Comparison of ENCODE assay signal across 8 mouse cellular contexts in the genomic region with DNA sequence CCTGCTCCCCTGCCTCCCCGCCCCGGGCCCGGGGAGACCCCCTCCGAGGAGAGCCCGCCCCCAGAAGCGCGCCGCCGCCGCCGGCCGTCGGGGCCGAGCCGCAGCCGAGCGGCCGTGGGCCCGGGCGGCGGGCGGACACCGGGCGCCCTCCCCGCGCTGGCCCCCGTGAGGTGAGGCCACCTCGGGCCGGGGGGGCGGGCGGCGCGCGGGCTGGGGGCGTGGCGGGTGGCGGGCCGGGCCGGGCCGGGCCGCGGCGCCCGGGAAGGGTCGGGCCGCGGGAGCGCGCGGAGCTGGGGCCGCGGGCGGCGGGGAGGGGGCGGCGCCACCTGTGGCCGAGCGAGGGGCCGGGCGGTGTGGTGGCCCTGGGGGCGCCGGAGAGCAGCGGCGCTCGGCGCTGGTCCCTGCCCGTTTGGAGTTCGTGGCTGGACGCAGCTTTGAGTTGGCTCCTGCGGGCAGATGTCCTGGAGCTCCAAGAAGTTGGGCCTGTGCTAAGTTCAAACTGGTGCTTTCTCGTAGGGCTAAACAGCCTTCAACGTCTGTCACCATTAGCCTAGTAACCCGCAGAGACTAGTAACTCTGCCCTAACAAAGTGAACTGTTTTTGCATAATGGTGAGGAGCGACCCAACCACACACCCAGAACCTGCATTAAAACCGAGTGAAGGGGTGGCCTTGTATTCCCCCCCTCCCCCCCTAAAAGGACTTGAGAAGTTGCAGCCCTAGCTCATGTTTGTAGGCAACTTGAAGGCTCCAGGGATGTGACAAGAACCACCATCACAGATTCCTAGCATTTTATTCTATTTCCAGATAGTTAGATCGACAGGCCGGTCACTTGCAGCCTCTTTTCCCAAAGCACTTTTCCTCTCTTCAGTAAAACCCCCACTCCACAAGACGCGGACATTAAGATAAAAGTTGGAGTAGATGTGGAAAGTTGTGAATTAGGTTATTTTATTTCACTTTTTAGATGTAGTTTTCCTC. TPM values are rescaled to one million over a fixed set of nuclear protein-coding genes. Genes with fewer than 3 reads are reported as not detected.
DNase-seq lines count a peak whose midpoint lies in the region; ATAC-seq and TF ChIP-seq lines count a peak whose summit lies in the region.

No protein-coding gene starts in this region.

- TF ChIP-seq EP300 in liver, postnatal 0 days (IDR thresholded peaks at IDR 0.05; ENCODE audit: low read depth) = no peak

- peak; percentile 89 for ATAC-seq in heart, embryonic 15.5 days (replicated peaks; ENCODE audit: insufficient number of reproducible peaks, insufficient read depth, low FRiP score, low read depth)
- peak; percentile 73 for ATAC-seq in liver, postnatal 0 days
- peak; percentile 70 for ATAC-seq in neural tube, embryonic 13.5 days (ENCODE audit: low read depth)

- no peak for TF ChIP-seq POLR2A in bone marrow macrophage, adult 2 months (IDR thresholded peaks at IDR 0.05; ENCODE audit: borderline replicate concordance, low read depth, low read length)
- peak; percentile 68 for TF ChIP-seq POLR2A in embryonic fibroblast, embryonic 13.5 days (IDR thresholded peaks at IDR 0.05; ENCODE audit: low read depth, low read length)

- H3K79me2 ChIP-seq in C2C12 (ENCODE audit: control insufficient read depth, insufficient read depth) = peaks cover 52% of the 10 kb centered on the region

- H3K4me3 ChIP-seq in C2C12 (ENCODE audit: insufficient read depth, poor library complexity, severe bottlenecking) = peak overlapping the region; percentile 68
- peak overlapping the region; percentile 98 for H3K4me3 ChIP-seq in bone marrow macrophage, adult 2 months (ENCODE audit: insufficient read depth, low read length)
- peak overlapping the region; percentile 83 for H3K4me3 ChIP-seq in embryonic fibroblast, embryonic 13.5 days (ENCODE audit: insufficient read depth, low read length)
- peak overlapping the region; percentile 70 for H3K4me3 ChIP-seq in heart, embryonic 15.5 days
- H3K4me3 ChIP-seq in liver, postnatal 0 days (ENCODE audit: low read depth, low read length) = peak overlapping the region; percentile 55
- H3K4me3 ChIP-seq in neural tube, embryonic 13.5 days = peak overlapping the region; percentile 71

- no peaks in the 10 kb centered on the region for H3K27me3 ChIP-seq in C2C12 (ENCODE audit: control insufficient read depth, insufficient read depth, insufficient read length)
- H3K27me3 ChIP-seq in heart, embryonic 15.5 days = no peaks in the 10 kb centered on the region
- H3K27me3 ChIP-seq in liver, postnatal 0 days (ENCODE audit: insufficient read depth, low read length) = no peaks in the 10 kb centered on the region
- H3K27me3 ChIP-seq in neural tube, embryonic 13.5 days = no peaks in the 10 kb centered on the region

- no peak for TF ChIP-seq CTCF in C2C12 (IDR thresholded peaks at IDR 0.05; ENCODE audit: control insufficient read depth, insufficient read depth, insufficient read length)
- TF ChIP-seq CTCF in bone marrow macrophage, adult 2 months (IDR thresholded peaks at IDR 0.05; ENCODE audit: low read depth, low read length) = 0 out of 2 replicates have a peak, but pooled peaks have one; percentile 14
- no peak for TF ChIP-seq CTCF in embryonic fibroblast, embryonic 13.5 days (IDR thresholded peaks at IDR 0.05; ENCODE audit: borderline replicate concordance, insufficient read depth, low read length)
- TF ChIP-seq CTCF in liver, postnatal 0 days (IDR thresholded peaks at IDR 0.05; ENCODE audit: low read depth) = peak; percentile 15; the same call in 1 of the 2 replicates

- peak; percentile 67 to 86 for DNase-seq in kidney, postnatal 25 days
- peak; percentile 76 for DNase-seq in liver, postnatal 0 days
- peak; percentile 82 for DNase-seq in testis, postnatal 10 days (ENCODE audit: low spot score)

- peak overlapping the region; percentile 97 for H3ac ChIP-seq in C2C12 (ENCODE audit: control insufficient read depth, insufficient read length, low read depth)

- H3K79me3 ChIP-seq in C2C12 (ENCODE audit: low read depth) = peaks cover 36% of the 10 kb centered on the region

- no peaks in the 10 kb centered on the region for H3K9me3 ChIP-seq in heart, embryonic 15.5 days (replicated peaks)
- no peaks in the 10 kb centered on the region for H3K9me3 ChIP-seq in liver, postnatal 0 days (ENCODE audit: low read length)
- H3K9me3 ChIP-seq in neural tube, embryonic 13.5 days = no peaks in the 10 kb centered on the region

- H3K9ac ChIP-seq in heart, embryonic 15.5 days = peak overlapping the region; percentile 91
- H3K9ac ChIP-seq in liver, postnatal 0 days (replicated peaks) = peak overlapping the region; percentile 97
- peak overlapping the region; percentile 91 for H3K9ac ChIP-seq in neural tube, embryonic 13.5 days

- H3K4me2 ChIP-seq in heart, embryonic 15.5 days = peak overlapping the region; percentile 69
- peak overlapping the region; percentile 76 for H3K4me2 ChIP-seq in liver, postnatal 0 days (ENCODE audit: low read depth, low read length)
- peak overlapping the region; percentile 74 for H3K4me2 ChIP-seq in neural tube, embryonic 13.5 days

- H3K27ac ChIP-seq in bone marrow macrophage, adult 2 months (ENCODE audit: insufficient read depth, low read depth, low read length) = peak overlapping the region; percentile 69
- peak overlapping the region; percentile 78 for H3K27ac ChIP-seq in embryonic fibroblast, embryonic 13.5 days (ENCODE audit: insufficient read depth, low read length)
- H3K27ac ChIP-seq in heart, embryonic 15.5 days = peak overlapping the region; percentile 97
- peak overlapping the region; percentile 99 for H3K27ac ChIP-seq in liver, postnatal 0 days (ENCODE audit: low read depth)
- peak overlapping the region; percentile 96 for H3K27ac ChIP-seq in neural tube, embryonic 13.5 days (replicated peaks)

- WGBS in heart, embryonic 15.5 days = 1% methylated on average over 52 of the region's 79 CpGs
- 3% methylated on average over 32 of the region's 79 CpGs for WGBS in liver, postnatal 0 days (ENCODE audit: insufficient replicate concordance)
- 1% methylated on average over 51 of the region's 79 CpGs for WGBS in neural tube, embryonic 13.5 days

- no peaks in the 10 kb centered on the region for H3K36me3 ChIP-seq in C2C12 (ENCODE audit: control insufficient read depth, insufficient read depth)
- H3K36me3 ChIP-seq in heart, embryonic 15.5 days = no peaks in the 10 kb centered on the region
- no peaks in the 10 kb centered on the region for H3K36me3 ChIP-seq in liver, postnatal 0 days (replicated peaks; ENCODE audit: insufficient read depth, low read length)
- no peaks in the 10 kb centered on the region for H3K36me3 ChIP-seq in neural tube, embryonic 13.5 days

- peaks cover 9% of the 10 kb centered on the region for H3K4me1 ChIP-seq in bone marrow macrophage, adult 2 months (ENCODE audit: control insufficient read depth, insufficient read depth, low read length)
- H3K4me1 ChIP-seq in embryonic fibroblast, embryonic 13.5 days (ENCODE audit: control insufficient read depth, insufficient read depth, low read length) = no peaks in the 10 kb centered on the region
- H3K4me1 ChIP-seq in heart, embryonic 15.5 days (replicated peaks) = peaks cover 22% of the 10 kb centered on the region
- peaks cover 22% of the 10 kb centered on the region for H3K4me1 ChIP-seq in liver, postnatal 0 days (ENCODE audit: insufficient read depth)
- peaks cover 38% of the 10 kb centered on the region for H3K4me1 ChIP-seq in neural tube, embryonic 13.5 days (replicated peaks)

RNA-seq across cellular contexts. Expression of gene R3hdm2, which starts 0.9 kb away (rescaled TPM):
- 31.0 TPM for polyA plus RNA-seq in C2C12 (2012; fragmentation: generic; extraction: Trizol)
- polyA plus RNA-seq in bone marrow macrophage, adult 2 months (2012; ENCODE audit: insufficient read depth, insufficient read length, missing spikeins) = 134 and 144 TPM in 2 replicates
- polyA plus RNA-seq in embryonic fibroblast, embryonic 13.5 days (2011; ENCODE audit: insufficient read length, low read depth, missing spikeins) = 99.2 and 118 TPM in 2 replicates
- polyA plus RNA-seq in heart, embryonic 15.5 days (2015; fragmentation: Nextera tagmentation; extraction: Ambion mirVana) = 30.9 and 33.7 TPM in 2 replicates
- polyA plus RNA-seq in liver, postnatal 0 days (2015; fragmentation: Nextera tagmentation; extraction: Ambion mirVana) = 16.6 and 17.3 TPM in 2 replicates
- polyA plus RNA-seq in neural tube, embryonic 13.5 days (2015; fragmentation: Nextera tagmentation; extraction: Ambion mirVana) = 30.6 and 33.3 TPM in 2 replicates

RNA-seq across cellular contexts. Expression of gene Inhbc, which starts 10.8 kb away (rescaled TPM):
- not detected for polyA plus RNA-seq in C2C12 (2012; fragmentation: generic; extraction: Trizol)
- polyA plus RNA-seq in bone marrow macrophage, adult 2 months (2012; ENCODE audit: insufficient read depth, insufficient read length, missing spikeins) = not detected in 2 replicates
- not detected in 2 replicates for polyA plus RNA-seq in embryonic fibroblast, embryonic 13.5 days (2011; ENCODE audit: insufficient read length, low read depth, missing spikeins)
- 0.10 TPM in 1 of 2 replicates, not detected in the other for polyA plus RNA-seq in heart, embryonic 15.5 days (2015; fragmentation: Nextera tagmentation; extraction: Ambion mirVana)
- 21.0 and 27.2 TPM in 2 replicates for polyA plus RNA-seq in liver, postnatal 0 days (2015; fragmentation: Nextera tagmentation; extraction: Ambion mirVana)
- polyA plus RNA-seq in neural tube, embryonic 13.5 days (2015; fragmentation: Nextera tagmentation; extraction: Ambion mirVana) = not detected in 2 replicates

RNA-seq across cellular contexts. Expression of gene Inhbe, which starts 26.8 kb away (rescaled TPM):
- polyA plus RNA-seq in C2C12 (2012; fragmentation: generic; extraction: Trizol) = not detected
- polyA plus RNA-seq in bone marrow macrophage, adult 2 months (2012; ENCODE audit: insufficient read depth, insufficient read length, missing spikeins) = not detected in 2 replicates
- not detected in 2 replicates for polyA plus RNA-seq in embryonic fibroblast, embryonic 13.5 days (2011; ENCODE audit: insufficient read length, low read depth, missing spikeins)
- 0.03 TPM in 1 of 2 replicates, not detected in the other for polyA plus RNA-seq in heart, embryonic 15.5 days (2015; fragmentation: Nextera tagmentation; extraction: Ambion mirVana)
- 18.4 and 29.0 TPM in 2 replicates for polyA plus RNA-seq in liver, postnatal 0 days (2015; fragmentation: Nextera tagmentation; extraction: Ambion mirVana)
- polyA plus RNA-seq in neural tube, embryonic 13.5 days (2015; fragmentation: Nextera tagmentation; extraction: Ambion mirVana) = not detected in 2 replicates

RNA-seq across cellular contexts. Expression of gene Gli1, which starts 39.3 kb away (rescaled TPM):
- polyA plus RNA-seq in C2C12 (2012; fragmentation: generic; extraction: Trizol) = 1.6 TPM
- not detected in 2 replicates for polyA plus RNA-seq in bone marrow macrophage, adult 2 months (2012; ENCODE audit: insufficient read depth, insufficient read length, missing spikeins)
- 0.43 and 0.84 TPM in 2 replicates for polyA plus RNA-seq in embryonic fibroblast, embryonic 13.5 days (2011; ENCODE audit: insufficient read length, low read depth, missing spikeins)
- polyA plus RNA-seq in heart, embryonic 15.5 days (2015; fragmentation: Nextera tagmentation; extraction: Ambion mirVana) = 0.58 and 1.5 TPM in 2 replicates
- polyA plus RNA-seq in liver, postnatal 0 days (2015; fragmentation: Nextera tagmentation; extraction: Ambion mirVana) = 0.04 TPM in 2 replicates
- polyA plus RNA-seq in neural tube, embryonic 13.5 days (2015; fragmentation: Nextera tagmentation; extraction: Ambion mirVana) = 2.2 and 2.9 TPM in 2 replicates

RNA-seq across cellular contexts. Expression of gene Arhgap9, which starts 59.3 kb away (rescaled TPM):
- 0.78 TPM for polyA plus RNA-seq in C2C12 (2012; fragmentation: generic; extraction: Trizol)
- polyA plus RNA-seq in bone marrow macrophage, adult 2 months (2012; ENCODE audit: insufficient read depth, insufficient read length, missing spikeins) = 131 and 146 TPM in 2 replicates
- 0.18 TPM in 1 of 2 replicates, not detected in the other for polyA plus RNA-seq in embryonic fibroblast, embryonic 13.5 days (2011; ENCODE audit: insufficient read length, low read depth, missing spikeins)
- polyA plus RNA-seq in heart, embryonic 15.5 days (2015; fragmentation: Nextera tagmentation; extraction: Ambion mirVana) = 2.0 and 11.0 TPM in 2 replicates
- 13.5 and 14.8 TPM in 2 replicates for polyA plus RNA-seq in liver, postnatal 0 days (2015; fragmentation: Nextera tagmentation; extraction: Ambion mirVana)
- 1.0 and 1.4 TPM in 2 replicates for polyA plus RNA-seq in neural tube, embryonic 13.5 days (2015; fragmentation: Nextera tagmentation; extraction: Ambion mirVana)

Comparison
In these comparisons a context has a peak if more than half of its experiments do, and no peak if none do; other contexts are left out.
1. Peak in every context shown above with its lines: DNase-seq, ATAC-seq, H3K4me3 ChIP-seq and H3K27ac ChIP-seq.
2. CTCF ChIP-seq: peak in bone marrow macrophage, adult 2 months (single experiment) and liver, postnatal 0 days (single experiment); none in C2C12 (single experiment) and embryonic fibroblast, embryonic 13.5 days (single experiment).
3. RNA of gene Inhbc, which starts 10.8 kb away (polyA plus RNA-seq): 21.0 to 27.2 TPM in liver, postnatal 0 days; not detected in C2C12 (single experiment), not detected in bone marrow macrophage, adult 2 months, not detected in embryonic fibroblast, embryonic 13.5 days, 0.10 TPM in heart, embryonic 15.5 days and not detected in neural tube, embryonic 13.5 days; every median in the first group is over 10 times any median in the second.
4. RNA of gene Inhbe, which starts 26.8 kb away (polyA plus RNA-seq): 18.4 to 29.0 TPM in liver, postnatal 0 days; not detected in embryonic fibroblast, embryonic 13.5 days, 0.03 TPM in heart, embryonic 15.5 days, not detected in neural tube, embryonic 13.5 days, not detected in C2C12 (single experiment) and not detected in bone marrow macrophage, adult 2 months; every median in the first group is over 10 times any median in the second.